Mouse (Mus musculus) granulocyte monocyte progenitor cell, adult 5-6 weeks (primary cell): ENCODE measurements around the gene Ankrd65. TPM values are rescaled to one million over a fixed set of nuclear protein-coding genes. Genes with fewer than 3 reads are reported as not detected.
"Not testable (repeated sequence)": the region's sequence is repeated elsewhere in the genome, so short reads cannot be mapped to it uniquely, and the experiment has no call there.

Experiments used
- ATAC-seq: replicated peaks from 2 replicates; pipeline ENCODE4 v1.8.0; 2016; ENCODE audit warnings: mild to moderate bottlenecking, moderate TSS enrichment, inconsistent platforms; ENCODE audit not compliant: poor library complexity, severe bottlenecking
- total RNA-seq, 2 experiments: library from RNA; stranded (forward) in 1 of 2; stranded (reverse) in 1 of 2; fragments of 200-712, 200-1000 nt in 1 of 2; fragments of >200 nt in 1 of 2; fragmentation: Nextera tagmentation in 1 of 2; gene quantifications; 2 replicates each; pipeline ENCODE4 v1.2.3; 2014 to 2017

Gene Ankrd65
- total RNA-seq, 2 experiments from 2014 or later: not detected

DNA sequence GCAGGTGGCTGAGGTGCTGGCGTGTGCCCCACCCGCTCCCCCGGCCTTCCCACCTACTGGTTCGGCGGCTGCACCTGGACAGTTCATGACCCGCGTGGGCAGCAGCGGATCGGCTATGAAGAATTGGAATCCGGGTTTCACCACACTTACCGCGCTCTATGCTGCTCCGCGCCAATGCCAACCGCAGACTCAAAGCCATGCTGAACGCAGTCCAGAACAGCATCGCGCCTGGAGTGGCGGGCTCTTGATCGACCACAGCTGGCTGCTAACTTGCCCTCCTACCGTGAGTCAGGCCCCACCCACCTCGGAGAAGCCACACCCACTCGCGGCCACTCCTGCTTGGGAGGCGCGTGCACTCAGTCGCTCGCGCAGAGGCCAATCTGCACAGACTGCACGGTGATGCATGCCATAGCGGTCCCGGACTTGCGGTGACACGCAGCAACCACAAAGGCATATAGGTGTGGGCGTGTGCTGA lies 15.9 kb upstream of the Ankrd65 start, which contains the start of gene Vwa1:
Vwa1 (minus strand) TSS at position 419 of the 475 bp plus-strand sequence.
- ATAC-seq: peak; percentile 74

DNA sequence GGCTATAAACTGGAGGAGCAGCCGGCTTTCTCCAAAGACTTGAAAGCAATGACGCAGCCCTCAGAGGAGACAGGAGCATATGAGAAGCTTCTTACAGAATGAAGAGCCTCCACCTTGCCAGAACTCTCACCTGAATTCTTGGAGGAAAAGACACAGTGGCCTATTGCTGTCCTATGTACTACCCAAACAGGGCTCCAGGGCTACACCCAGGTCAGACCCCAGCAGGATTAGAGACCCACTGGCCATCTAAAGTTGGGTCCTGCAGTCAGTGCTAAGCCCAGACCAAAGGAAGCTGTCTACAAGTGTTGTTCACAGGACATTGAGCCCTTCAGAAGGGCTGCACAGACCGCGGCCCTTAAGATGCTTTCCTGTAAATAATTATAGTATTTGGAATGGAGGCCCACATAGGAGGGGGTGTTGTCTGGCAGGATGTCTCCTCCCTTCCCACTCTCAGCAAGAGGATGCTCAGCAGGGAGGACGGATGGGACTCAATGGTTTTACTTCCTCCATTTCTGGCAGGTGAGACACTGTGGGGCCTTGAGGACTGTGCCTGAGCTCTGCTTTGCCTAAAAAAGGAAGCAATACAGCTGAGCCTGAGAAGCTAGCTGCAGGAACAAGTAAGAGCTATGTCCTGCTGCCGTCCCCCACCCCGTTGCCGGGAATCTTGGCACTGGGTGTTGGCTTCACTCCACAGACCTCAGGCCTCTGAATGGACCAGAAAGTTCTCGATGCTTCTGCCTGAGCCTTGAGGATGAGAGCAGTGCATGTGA lies 15.1 kb upstream of the Ankrd65 start:
- peak; percentile 42 for ATAC-seq

DNA sequence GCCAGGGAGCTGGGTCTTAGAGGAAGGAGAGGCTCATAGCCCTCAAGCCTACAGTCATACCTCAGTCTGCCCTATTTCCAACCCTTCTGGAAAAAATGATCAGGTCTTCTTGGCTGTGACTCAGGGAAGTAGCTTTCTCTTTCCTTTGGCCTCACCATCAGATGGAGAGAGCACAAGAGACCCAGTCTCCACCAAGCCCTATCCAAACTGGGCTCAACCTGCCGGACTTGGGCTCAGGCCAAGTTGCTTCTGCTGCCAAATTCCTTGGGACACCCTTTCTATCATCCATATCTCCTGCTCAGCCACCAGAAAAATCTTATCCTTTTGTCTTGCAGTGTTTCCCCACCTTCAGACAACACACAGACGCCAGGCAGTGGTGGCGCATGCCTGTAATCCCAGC lies 14.4 kb upstream of the Ankrd65 start:
- ATAC-seq: no peak

DNA sequence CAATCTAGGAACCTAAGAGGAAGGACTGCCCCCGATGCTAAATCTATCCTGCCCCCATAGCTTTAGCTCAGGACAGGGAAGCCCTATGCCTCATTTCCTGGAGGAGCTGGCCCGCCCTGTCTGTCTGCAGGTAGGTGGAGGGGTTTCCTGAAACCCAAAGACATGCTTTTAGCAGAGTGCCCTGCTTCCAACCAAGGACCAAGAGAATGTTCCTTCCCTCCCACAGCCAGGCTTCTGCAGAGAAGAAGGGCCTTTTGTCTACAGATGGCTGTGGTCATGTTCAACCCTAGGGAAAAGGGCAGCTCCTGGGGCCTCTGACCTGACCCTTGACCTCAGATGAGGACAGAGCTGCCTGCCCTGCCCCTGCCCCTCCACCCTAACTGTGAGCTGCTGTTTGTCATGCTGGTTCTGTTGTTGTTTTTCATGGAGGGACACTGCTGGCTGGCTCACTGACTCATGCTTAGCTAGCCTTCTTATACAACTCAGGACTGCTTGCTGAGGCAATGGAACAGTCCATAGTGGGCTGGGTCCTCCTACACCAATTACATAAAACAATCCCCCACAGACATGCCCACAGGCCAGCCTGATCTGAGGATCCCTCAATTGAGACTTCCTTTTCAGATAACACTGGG lies 13.4 kb upstream of the Ankrd65 start:
- no peak for ATAC-seq

DNA sequence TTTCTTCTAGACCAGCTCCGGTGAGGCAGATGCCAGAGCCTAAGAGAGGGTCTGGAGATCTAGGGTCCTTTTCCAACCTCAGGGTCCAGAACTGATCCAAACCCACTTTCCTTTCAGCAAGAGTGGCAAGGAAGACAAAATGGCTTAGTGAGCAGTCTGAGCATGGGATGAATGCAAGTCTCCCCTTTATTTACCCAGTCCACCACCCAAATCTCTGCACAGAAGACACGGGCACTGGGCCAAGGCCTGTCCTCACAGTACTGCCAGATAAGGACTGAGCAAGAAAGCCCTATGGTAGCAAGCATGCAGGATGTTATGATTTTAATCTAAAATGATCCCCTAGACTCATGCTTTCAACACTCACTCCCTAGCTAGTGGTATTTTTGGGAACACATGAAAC lies 12.4 kb upstream of the Ankrd65 start:
- ATAC-seq: no peak

DNA sequence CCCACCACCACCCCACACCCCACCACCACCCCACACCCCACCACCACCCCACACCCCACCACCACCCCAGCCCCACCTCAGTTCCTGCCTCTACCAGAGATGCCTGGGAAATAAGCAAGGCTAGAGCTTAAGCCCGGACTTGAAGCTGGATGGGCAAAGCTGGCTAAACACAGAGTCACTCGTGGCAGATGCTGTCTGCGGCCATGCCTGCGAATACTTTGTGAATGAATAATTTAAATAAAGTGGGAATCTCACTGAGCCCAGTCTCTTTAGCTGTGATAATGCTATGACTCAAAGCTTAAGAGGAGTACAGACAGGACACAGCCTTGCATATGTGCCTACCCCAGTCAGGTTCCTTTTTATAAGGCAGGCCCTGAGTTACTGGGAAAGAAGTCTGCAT lies 10.7 kb upstream of the Ankrd65 start:
- ATAC-seq: no peak

DNA sequence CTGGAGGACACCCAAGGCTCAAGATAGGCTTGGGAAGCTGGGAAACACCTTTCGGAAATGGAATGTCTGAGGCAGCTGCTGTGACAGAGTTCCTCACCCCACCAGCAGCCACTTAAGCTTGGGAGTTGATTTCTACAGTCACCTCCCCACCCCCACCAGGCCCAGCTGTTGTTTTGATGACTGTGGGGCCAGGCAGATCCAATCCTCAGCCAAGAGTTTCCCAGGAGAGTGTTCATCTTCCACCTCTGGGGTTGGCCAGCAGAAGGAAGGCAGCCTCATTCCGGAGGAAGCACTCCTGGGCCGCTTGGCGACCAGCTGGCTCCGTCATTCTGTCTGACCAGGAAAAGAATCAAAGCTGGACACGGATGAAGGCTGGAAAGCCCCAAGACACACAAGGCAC lies 9.3 kb upstream of the Ankrd65 start:
- no peak for ATAC-seq

DNA sequence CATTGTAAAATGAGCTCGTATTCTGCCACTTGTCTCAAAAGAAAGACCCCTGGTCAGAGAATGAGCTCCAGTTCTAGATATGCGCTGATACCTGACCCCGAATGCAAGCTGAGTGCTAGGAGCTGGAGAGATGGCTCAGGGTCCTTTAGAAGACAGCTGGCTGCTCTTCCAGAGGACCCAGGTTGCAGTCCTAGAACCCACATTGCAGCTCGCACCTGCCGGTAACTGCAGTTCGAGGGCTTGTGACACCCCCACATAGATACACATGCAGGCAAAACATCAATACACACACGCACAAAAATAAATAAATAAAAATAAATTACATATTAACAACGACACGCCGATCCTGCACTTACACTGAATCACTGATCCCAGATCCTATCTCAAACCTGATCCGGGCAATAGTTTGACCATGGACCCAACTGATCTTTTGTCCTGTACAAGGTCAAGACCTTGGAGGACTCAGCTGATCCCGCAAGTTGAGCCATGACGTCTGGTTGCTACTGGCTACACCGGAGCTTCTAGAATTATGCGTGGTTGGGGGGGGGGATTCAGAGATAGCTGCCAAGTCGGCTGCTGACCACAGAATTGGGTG lies 6.7 kb upstream of the Ankrd65 start:
- no peak; the same call in 1 of the 2 replicates for ATAC-seq

DNA sequence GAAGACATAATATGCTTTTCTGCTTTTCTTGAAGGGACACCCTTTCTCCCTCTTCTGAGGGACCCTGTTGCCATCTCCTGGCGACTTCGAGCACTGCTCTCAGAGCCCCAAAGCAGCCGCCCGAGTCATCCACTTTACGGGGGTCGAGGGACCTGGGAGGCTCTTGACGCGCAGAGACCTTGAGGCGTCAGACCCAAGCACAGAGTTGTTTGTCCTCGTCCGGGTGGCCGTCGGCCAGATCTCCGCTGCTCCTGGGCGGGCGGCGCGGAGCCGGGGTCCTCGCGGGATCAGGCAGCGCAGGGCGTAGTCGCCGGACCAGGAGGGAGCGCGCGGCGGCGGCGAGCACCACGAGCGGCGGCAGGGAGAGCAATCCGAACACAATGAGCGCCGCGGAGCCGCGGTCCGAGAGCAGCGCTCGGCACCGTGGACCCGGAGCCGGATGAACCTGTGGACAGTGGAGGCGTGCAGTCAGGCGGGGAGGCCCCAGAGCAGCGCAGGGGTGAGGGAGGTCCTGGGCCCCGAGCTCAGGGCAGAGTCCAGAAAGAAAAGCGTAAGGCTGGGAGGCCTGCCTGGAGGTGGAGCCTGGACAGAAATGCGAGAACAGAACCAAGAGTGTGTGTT lies 6.0 kb upstream of the Ankrd65 start:
- peak; percentile 82 for ATAC-seq

DNA sequence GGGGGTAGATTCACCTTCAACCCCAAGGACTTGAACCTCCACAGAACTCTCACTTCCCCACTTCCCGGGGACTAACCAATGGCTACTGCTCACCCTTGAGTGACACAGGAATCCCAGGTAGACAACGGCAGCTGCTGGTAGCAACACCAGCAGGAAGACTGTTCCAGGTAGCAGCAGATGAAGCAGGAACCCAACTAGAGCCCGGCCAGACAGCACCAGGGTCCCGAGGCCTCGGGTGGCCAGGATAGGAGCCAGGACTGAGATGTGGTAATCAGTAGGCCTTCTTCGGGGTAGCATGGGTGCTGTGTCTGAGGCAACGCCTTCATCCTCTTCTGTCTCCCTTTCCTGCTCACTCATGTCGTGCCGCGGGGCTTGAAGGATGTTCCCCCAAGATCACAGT lies 5.0 kb upstream of the Ankrd65 start:
- no peak for ATAC-seq

DNA sequence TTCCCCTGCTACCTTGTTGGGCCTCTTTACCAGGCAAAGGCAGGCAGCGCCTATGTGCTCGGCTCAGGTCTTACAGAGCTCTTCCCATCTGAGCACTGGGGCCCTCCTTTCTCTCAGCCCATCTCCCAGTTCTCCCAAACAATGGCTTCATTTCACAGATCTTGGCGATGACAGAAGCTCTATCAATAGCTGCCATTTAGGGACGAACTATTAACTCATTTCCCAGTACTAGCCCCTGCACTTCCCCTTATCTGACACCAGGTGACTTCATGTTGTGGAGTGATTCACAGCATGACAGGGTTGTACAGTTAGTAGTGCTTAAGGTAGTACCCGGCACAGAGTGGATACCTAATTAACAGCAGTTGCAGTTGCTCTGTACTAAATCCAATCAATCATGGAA lies 4.4 kb upstream of the Ankrd65 start, which contains the start of gene Tmem88b:
Tmem88b (minus strand) TSS at position 56 of the 400 bp plus-strand sequence.
- ATAC-seq: 0 out of 2 replicates have a peak, but pooled peaks have one; percentile 28

DNA sequence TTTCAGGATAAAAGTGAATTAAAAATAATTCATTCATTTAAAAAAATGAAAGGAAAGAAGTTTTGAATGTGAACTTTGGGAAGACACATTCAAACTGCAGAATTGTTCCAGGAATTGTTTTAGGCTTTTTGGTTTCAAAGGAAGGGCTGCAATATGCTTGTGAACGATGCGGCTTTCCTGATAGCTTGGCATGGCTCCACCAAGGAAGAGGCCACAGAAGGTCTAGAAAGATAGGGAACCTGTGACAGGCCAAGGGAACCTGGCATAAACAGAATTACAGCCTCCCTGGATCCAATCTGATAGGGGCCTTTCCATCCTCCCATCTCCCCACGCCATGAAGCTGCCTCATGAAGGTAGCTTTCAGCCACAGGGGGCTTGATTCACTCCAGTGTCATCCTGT lies 1.9 kb upstream of the Ankrd65 start:
- no peak for ATAC-seq

DNA sequence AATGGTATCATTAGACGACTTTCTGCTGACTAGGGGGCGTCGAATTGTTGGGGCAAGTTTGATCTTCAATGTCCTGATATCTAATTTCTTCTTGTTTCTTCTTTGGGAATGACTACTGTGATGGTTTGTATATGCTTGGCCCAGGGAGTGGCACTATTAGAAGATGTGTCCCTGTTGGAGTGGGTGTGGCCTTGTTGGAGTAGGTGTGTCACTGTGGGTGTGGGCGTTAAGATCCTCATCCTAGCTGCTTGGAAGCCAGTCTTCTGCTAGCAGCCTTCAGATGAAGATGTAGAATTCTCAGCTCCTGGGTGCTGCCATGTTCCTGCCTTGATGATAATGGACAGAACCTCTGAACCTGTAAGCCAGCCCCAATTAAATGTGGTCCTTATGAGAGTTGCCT lies 1.4 kb upstream of the Ankrd65 start:
- not testable (repeated sequence) for ATAC-seq

DNA sequence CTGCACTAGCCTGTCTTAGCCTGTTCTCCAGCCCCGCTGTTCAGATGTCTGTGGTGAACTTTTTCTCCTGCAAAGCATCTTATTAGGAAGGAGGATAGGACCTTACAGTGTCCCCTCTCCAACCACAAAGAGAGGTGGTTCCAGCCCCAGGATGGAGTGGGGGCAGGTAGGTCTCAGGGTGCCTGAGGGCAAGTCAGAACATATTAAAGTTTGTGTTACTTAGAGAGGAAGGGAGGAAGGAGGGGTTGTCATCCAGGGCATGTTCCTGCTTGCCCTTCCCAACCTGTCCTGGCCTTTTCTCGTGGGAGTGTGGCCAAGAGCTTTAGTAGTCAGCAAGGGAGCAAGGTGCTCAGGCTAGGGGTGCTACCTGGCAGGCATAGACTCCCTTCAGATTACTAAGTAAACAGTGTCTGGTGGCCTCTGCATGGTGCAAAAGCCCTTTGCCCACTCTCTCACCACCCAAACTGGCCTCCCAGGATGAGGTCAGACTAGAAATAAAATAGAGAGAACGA lies 467 bp downstream of the Ankrd65 start:
- no peak for ATAC-seq

DNA sequence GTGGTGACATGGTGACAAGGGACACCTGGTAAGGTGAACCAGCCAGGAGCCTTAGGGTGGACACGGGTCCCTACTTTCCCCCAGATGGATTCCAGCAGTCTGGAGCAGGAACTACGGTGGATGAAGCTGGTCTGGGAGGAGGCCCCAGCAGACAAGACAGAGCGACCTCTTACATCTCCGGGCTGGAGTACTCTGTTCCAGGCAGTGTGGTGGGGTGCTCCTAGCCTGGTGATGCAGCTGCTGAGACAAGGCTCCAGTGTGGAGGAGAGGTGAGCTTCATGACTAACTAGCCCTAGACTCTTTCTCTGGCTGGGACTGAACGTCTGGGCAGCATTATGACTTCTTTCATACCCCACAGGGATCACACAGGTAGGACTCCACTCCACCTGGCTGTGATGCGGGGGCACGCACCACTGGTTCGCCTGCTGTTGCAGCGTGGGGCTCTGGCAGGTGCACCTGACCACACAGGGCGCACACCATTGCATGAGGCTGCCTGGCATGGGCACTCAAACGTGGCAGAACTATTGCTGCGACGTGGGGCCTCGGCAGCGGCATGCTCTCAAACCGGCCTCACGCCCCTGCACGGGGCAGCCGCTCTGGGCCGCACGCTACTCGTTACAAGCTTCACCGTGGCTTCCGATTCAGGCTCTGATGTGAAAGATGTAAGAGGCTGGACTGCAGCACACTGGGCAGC lies 1.1 kb downstream of the Ankrd65 start:
- no peak for ATAC-seq

DNA sequence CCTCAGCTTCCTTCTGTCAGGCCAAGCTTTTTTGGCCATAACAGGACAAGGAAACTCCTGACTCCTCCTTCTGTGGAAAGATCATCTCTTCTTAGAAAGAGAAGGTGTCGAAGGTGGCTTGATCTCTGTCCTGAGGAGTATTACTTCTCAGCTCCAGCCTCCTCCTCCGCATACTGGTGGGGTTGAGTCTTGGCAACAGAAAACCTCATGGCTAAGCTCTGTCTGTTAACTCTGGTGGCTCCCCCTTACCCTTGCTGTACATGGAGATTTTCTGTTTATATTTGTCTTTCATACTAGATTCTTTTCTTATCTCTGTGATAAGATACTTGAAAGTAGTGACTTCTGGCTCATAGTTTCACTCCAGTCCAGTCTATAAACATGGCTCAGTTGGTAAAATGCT lies 3.5 kb downstream of the Ankrd65 start:
- no peak for ATAC-seq

DNA sequence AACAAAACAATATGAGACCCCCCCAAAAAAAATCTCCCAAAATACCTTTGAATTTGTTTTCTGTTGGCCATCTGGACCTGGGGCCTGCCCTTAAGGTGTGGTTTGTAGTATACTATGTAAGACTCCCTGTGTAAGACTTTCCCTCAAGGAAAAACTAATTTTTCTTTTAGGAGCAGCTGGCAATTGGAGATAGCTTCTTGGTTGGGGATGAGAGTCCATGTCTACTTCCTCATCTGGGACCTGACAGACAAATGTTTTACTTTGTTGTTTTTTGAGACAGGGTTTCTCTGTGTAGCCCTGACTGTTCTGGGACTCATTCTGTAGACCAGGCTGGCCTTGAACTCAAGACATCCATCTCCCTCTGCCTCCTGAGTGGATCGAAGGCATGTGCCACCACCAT lies 11.8 kb downstream of the Ankrd65 start:
- no peak for ATAC-seq

DNA sequence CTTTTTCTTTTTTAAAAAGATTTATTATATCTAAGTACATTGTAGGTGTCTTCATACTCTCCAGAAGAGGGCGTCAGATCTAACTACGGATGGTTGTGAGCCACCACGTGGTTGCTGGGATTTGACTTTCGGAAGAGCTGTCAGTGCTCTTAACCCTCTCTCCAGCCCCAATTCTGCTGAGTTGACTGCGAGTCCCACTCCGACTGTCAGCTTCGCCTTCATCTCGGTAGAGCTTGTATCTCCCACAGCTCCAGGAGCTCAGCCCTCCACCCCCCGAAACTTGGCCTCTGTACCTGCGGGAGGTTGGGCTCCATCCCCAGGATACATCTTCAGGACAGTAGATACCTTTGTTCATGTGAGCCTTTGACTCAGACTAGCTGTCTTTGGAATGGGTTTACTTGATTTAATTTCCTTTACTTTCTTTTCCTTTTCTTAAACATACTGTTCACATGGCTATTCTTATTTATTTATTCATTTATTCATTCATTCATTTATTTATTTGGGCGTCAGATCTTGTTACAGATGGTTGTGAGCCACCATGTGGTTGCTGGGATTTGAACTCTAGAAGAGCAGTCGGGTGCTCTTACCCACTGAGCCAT lies 12.6 kb downstream of the Ankrd65 start, which contains the start of gene Mrpl20:
Mrpl20 (plus strand) TSS at position 138 of the 599 bp plus-strand sequence.
- ATAC-seq: peak; percentile 41

DNA sequence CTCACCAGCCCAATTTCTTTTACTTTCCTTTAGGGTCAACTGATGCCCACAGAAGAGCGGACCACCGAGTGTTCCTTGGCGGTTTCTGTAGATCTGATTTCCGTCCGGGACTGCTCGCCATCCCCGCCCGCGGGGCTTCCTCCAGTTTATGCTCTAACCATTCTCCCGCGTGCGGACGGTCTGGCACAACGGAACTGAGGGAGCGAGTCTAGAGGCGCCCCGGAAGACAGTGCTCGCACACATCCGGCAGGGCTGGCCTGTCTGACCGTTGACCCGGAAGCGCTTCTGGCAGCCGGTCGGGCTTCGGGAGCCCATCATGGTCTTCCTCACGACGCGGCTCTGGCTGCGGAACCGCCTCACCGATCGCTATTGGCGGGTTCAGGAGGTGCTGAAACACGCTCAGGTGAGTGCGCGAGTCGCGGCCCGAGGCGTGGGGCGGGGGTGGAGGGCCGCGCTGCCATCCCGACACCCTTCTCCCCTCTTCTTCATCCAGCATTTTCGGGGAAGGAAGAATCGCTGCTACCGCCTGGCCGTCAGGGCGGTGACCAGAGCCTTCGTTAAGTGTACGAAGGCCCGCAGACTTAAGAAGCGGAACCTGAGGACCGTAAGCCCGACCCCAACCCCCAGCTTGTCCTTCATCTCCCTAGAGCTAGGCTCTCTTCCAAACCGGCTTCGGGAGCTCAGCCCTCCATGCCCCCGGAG lies 13.3 kb downstream of the Ankrd65 start:
- ATAC-seq: peak; percentile 98
